Mouse (Mus musculus) lung, postnatal 0 days (tissue): ENCODE data around the gene Gdpd3. TPM values are rescaled to one million over a fixed set of nuclear protein-coding genes. Genes with fewer than 3 reads are reported as not detected.

Experiments
- ATAC-seq: fragments of 200-750 bp; cut with Nextera tagmentation; 2 replicates; pipeline ENCODE4 v1.8.0; 2017; ENCODE audit warnings: moderate library complexity
- DNase-seq: peaks from one replicate; pipeline ENCODE4 v3.0.0-alpha.2; 2016; ENCODE audit warnings: low spot score
- H3K27ac ChIP-seq: fragments of 300-500 bp; sonication (generic); 2 replicates; pipeline ENCODE4 v1.5.1; 2014; ENCODE audit warnings: antibody characterized with exemption, mild to moderate bottlenecking, low read length, mixed read lengths
- H3K27me3 ChIP-seq: fragments of 300-500 bp; sonication (generic); replicated peaks from 2 replicates; pipeline ENCODE4 v1.6.1; 2014; ENCODE audit warnings: low read length, mixed read lengths; ENCODE audit not compliant: insufficient read depth
- H3K36me3 ChIP-seq: fragments of 300-500 bp; sonication (generic); 2 replicates; pipeline ENCODE4 v1.6.1; 2014; ENCODE audit warnings: low read length, mixed read lengths; ENCODE audit not compliant: insufficient read depth
- H3K4me1 ChIP-seq: fragments of 300-500 bp; sonication (generic); 2 replicates; pipeline ENCODE4 v1.6.1; 2014; ENCODE audit warnings: antibody characterized with exemption, low read depth, low read length, mixed read lengths; ENCODE audit not compliant: insufficient read depth
- H3K4me2 ChIP-seq: fragments of 300-500 bp; sonication (generic); replicated peaks from 2 replicates; pipeline ENCODE4 v1.6.1; 2014; ENCODE audit warnings: low read depth, mild to moderate bottlenecking, low read length, moderate library complexity, mixed read lengths
- H3K4me3 ChIP-seq: fragments of 300-500 bp; sonication (generic); 2 replicates; pipeline ENCODE4 v1.5.1; 2014; ENCODE audit warnings: low read depth, low read length
- H3K9ac ChIP-seq: fragments of 300-500 bp; sonication (generic); replicated peaks from 2 replicates; pipeline ENCODE4 v1.6.1; 2014; ENCODE audit warnings: low read depth, mild to moderate bottlenecking
- H3K9me3 ChIP-seq: fragments of 300-500 bp; sonication (generic); 2 replicates; pipeline ENCODE4 v1.6.1; 2016; ENCODE audit warnings: low read length, mixed read lengths
- CTCF ChIP-seq: IDR thresholded peaks from 2 replicates; pipeline ENCODE4 v1.5.1; 2016; ENCODE audit warnings: antibody characterized with exemption, mild to moderate bottlenecking
- EP300 ChIP-seq: IDR thresholded peaks from 2 replicates; pipeline ENCODE4 v1.6.1; 2016; ENCODE audit warnings: antibody characterized with exemption, mild to moderate bottlenecking, control low read depth
- WGBS: fragments of 180-500 bp; shearing (Covaris S2); extraction: QIAGEN DNeasy Blood & Tissue Kit; methylation state at CpG from one replicate; pipeline ENCODE4 v1.1.7; 2014; 5-methylcytosine and 5-hydroxymethylcytosine counted together
- polyA plus RNA-seq: library from polyadenylated mRNA; unstranded; fragments of >200 nt; fragmentation: Nextera tagmentation; extraction: Ambion mirVana; gene quantifications from 2 replicates; pipeline ENCODE4 v1.2.1, GENCODE M21; 2015

The Gdpd3 gene
- polyA plus RNA-seq, 1 experiment from 2014 or later = 3.4 TPM

DNA sequence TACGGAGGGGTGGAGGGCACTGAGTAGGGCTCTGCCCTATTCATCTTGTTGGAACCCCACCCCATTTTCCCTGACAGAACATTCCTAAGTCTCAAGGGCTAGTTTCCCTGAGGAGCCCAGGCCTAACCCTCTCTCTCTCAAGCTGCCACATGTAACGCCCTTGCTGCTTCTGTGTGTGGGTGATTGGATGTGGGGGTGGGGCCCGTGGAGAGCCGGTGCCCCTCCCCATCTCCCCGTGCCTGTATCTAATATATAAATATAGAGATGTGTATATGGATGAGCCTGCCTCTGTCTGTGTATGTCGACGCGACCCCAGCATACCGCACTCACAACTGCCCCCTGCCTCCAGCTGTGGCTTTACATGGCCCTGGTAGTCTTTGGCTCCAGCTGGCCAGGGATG, 594 bp upstream of the Gdpd3 start:
- H3K9ac ChIP-seq = no peak overlapping the region
- WGBS = 63% methylated on average over 9 of the region's 9 CpGs
- no peak overlapping the region for H3K4me3 ChIP-seq
- TF ChIP-seq EP300 (no peak), CTCF (no peak)
- H3K4me2 ChIP-seq = no peak overlapping the region
- DNase-seq (peak; percentile 36), ATAC-seq (peak; percentile 28)
- peaks cover 52% of the 10 kb centered on the region; the same call in 1 of the 2 replicates for H3K36me3 ChIP-seq
- no peak overlapping the region for H3K27ac ChIP-seq
- H3K27me3 ChIP-seq = no peaks in the 10 kb centered on the region
- H3K9me3 ChIP-seq = no peaks in the 10 kb centered on the region
- H3K4me1 ChIP-seq = peaks cover 19% of the 10 kb centered on the region

DNA sequence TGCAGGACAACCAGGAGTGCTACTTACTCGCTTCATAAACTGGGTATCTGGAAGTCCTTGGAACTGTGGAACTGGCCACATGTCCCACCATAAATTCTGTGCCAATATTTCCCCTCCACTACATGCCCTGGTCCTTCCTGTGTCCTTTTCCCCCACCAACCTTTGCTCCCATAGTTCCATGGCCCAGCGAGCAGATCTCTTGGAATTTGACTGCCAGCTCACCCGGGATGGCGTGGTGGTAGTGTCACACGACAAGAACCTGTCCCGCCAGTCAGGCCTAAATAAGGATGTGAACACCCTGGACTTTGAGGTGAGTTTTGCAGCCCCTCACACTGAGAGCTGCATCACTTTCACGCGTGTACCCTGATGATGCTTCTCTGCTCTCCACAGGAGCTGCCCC, 867 bp downstream of the Gdpd3 start:
- ATAC-seq (no peak), DNase-seq (no peak)
- no peaks in the 10 kb centered on the region for H3K9me3 ChIP-seq
- no peak overlapping the region for H3K9ac ChIP-seq
- peaks cover 59% of the 10 kb centered on the region for H3K36me3 ChIP-seq
- H3K4me1 ChIP-seq = peaks cover 11% of the 10 kb centered on the region
- H3K4me2 ChIP-seq = no peak overlapping the region
- no peak overlapping the region for H3K27ac ChIP-seq
- no peak overlapping the region for H3K4me3 ChIP-seq
- no peaks in the 10 kb centered on the region for H3K27me3 ChIP-seq
- 89% methylated on average over 8 of the region's 8 CpGs for WGBS
- TF ChIP-seq CTCF (no peak), EP300 (no peak)

DNA sequence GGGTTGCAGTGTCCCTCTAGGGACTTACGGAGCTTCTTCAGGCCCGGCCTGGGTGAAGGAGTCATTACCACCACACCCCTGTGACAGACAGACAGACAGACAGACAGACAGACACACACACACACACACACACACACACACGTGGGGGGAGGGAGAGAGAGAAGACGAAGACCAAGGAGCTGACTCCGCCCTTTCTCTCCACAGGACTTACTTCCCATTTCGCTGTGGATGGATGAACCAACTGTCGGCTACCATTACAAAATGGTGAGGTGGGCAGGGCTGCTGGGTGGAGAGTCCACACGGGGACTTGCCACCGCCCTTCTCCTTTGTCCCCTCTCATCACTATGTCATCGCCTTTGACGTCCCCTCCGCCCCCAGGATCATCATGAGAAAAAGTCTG, 4.7 kb downstream of the Gdpd3 start:
- WGBS = 84% methylated on average over 12 of the region's 12 CpGs
- H3K27me3 ChIP-seq = no peaks in the 10 kb centered on the region
- DNase-seq = peak; percentile 43
- TF ChIP-seq CTCF (no peak), EP300 (no peak)
- H3K9ac ChIP-seq = no peak overlapping the region
- no peak overlapping the region for H3K27ac ChIP-seq
- no peak overlapping the region for H3K4me3 ChIP-seq
- H3K4me1 ChIP-seq = 0 out of 2 replicates have a peak, but pooled peaks cover 4% of the 10 kb centered on the region
- peaks cover 29% of the 10 kb centered on the region for H3K36me3 ChIP-seq
- no peaks in the 10 kb centered on the region for H3K9me3 ChIP-seq
- ATAC-seq = no peak
- H3K4me2 ChIP-seq = no peak overlapping the region

DNA sequence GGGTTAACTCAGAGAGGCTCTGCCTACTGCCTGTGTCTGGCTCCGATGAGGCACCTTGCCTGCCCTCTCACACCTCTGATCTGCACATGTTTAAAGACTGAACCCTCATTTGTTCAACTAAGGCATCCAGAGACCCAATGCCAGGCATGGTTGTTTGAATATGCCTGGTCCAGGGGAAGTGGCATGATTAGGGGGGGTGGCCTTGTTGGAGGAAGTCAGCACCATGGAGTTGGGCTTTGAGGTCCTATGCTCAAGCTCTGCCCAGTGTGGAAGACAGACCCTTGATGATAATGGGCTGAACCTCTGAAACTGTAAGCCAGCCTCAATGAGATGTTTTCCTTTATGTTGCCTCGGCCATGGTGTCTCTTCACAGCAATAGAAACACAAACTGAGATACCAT, 7.2 kb downstream of the Gdpd3 start:
- Histone ChIP-seq H3K4me2 (no peak overlapping the region), H3K4me1 (peaks cover 14% of the 10 kb centered on the region; the same call in 1 of the 2 replicates), H3K9ac (no peak overlapping the region), H3K4me3 (no peak overlapping the region), H3K9me3 (no peaks in the 10 kb centered on the region), H3K36me3 (peaks cover 17% of the 10 kb centered on the region), H3K27me3 (no peaks in the 10 kb centered on the region), H3K27ac (no peak overlapping the region)
- no peak for TF ChIP-seq CTCF
- no peak for TF ChIP-seq EP300
- WGBS = 84% methylated on average over 2 of the region's 2 CpGs
- DNase-seq = no peak
- no peak for ATAC-seq

DNA sequence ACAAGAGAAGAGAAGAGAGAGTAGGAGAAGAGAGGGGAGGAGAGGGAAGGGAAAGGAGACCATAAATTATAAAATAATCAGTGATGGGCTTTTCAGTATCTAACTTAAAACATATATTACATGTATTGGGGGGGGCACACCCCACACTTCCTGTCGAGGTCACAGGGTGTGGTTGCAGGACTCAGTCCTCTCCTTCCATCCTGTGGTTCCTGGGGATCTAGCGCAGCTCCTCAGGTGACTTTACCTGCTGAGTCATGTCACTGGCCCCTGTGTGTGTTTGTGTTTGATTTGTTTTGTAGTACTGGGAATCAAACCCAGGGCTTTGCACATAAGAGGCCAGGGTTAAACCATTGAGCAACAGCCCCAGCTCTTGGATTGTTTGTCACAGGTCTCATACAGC, 8.3 kb downstream of the Gdpd3 start:
- H3K4me3 ChIP-seq = no peak overlapping the region
- H3K4me2 ChIP-seq = no peak overlapping the region
- H3K9me3 ChIP-seq = no peaks in the 10 kb centered on the region
- ATAC-seq = no peak
- H3K27me3 ChIP-seq = no peaks in the 10 kb centered on the region
- TF ChIP-seq CTCF (no peak), EP300 (no peak)
- WGBS = 52% methylated on average over 2 of the region's 2 CpGs
- peaks cover 8% of the 10 kb centered on the region for H3K36me3 ChIP-seq
- DNase-seq = no peak
- no peak overlapping the region for H3K9ac ChIP-seq
- peaks cover 14% of the 10 kb centered on the region; the same call in 1 of the 2 replicates for H3K4me1 ChIP-seq
- H3K27ac ChIP-seq = no peak overlapping the region

DNA sequence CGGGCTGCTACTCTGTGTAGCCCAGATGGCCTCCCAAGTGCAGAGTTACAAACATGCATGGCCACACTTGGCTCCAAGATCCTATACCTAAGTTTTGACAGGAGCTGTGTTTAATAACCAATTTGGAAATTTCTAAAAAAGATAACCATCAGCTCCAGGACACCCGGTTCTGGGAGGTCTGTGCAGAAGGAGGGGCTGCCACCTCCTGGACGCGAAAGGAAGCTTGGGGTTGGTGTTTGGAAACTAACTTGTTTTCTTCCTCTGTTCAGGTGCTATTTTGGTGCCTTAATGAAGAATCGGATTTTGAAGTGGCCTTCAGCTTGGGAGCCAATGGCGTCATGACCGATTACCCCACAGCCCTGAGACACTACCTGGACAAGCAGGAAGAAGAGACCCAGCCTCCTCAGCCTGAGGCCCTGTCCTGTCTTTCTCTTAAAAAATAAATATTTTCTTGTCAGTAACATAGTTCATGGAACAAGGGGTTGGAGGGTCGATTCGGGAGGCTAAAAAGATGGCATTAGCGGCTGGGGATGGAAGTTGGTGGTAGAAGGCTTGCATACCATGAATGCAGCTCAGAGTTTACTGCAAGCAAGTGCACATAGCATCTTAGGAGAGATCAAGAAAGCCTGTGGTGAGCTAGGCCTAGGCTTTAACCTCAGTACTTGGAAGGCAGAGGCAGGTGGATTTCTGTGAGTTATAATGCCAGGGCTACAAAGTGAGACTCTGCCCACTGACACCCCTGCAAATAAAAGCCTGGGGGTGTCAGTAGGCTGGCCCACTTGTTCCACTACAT, 9.2 kb downstream of the Gdpd3 start:
- no peak overlapping the region for H3K9ac ChIP-seq
- TF ChIP-seq CTCF = peak; percentile 59
- no peak for TF ChIP-seq EP300

More for the DNA sequence above, 9.2 kb downstream of the Gdpd3 start:
- no peak overlapping the region for H3K4me3 ChIP-seq
- H3K36me3 ChIP-seq = peaks cover 8% of the 10 kb centered on the region; the same call in 1 of the 2 replicates
- H3K4me2 ChIP-seq = no peak overlapping the region
- DNase-seq (no peak), ATAC-seq (no peak)
- H3K4me1 ChIP-seq = peaks cover 20% of the 10 kb centered on the region; the same call in 1 of the 2 replicates
- H3K9me3 ChIP-seq = no peaks in the 10 kb centered on the region
- H3K27me3 ChIP-seq = no peaks in the 10 kb centered on the region
- WGBS = 73% methylated on average over 10 of the region's 10 CpGs
- peak overlapping the region; percentile 94 for H3K27ac ChIP-seq
